Mouse (Mus musculus) liver, adult 2 months (tissue): Measurements from ENCODE around the gene Olfr1006.

Source experiments
- CTCF ChIP-seq: fragments of 200-500 bp; IDR thresholded peaks from 2 replicates; pipeline ENCODE4 v1.5.1; 2011; ENCODE audit warnings: low read depth, low read length, control low read depth
- POLR2A ChIP-seq: fragments of 200-500 bp; IDR thresholded peaks from 2 replicates; pipeline ENCODE4 v1.6.1; 2011; ENCODE audit warnings: low read length, control low read depth; ENCODE audit not compliant: insufficient read depth; ENCODE audit errors: extremely low read depth

- TF ChIP-seq POLR2A (no peak), CTCF (no peak)
Observed at GRCm38 (mm10) chr2:85715119-85715518, 36.6 kb upstream of the Olfr1006 start, which contains the start of gene Olfr1009.
